Mouse (Mus musculus) liver, postnatal 0 days (tissue): Measurements from ENCODE around the gene Ptprcap.

ENCODE experiments used
- CTCF ChIP-seq: sonication (generic); IDR thresholded peaks from 2 replicates; pipeline ENCODE4 v1.5.1; 2016; ENCODE audit warnings: antibody characterized with exemption, low read depth
- EP300 ChIP-seq: IDR thresholded peaks from 2 replicates; pipeline ENCODE4 v1.6.1; 2016; ENCODE audit warnings: antibody characterized with exemption, low read depth, mild to moderate bottlenecking

GRCm38 (mm10) chr19:4162646-4163542 lies 9.5 kb downstream of the Ptprcap start, which contains the start of gene Rps6kb2:
- TF ChIP-seq CTCF, result no peak
- peak; percentile 75 for TF ChIP-seq EP300
